Mouse (Mus musculus) limb, embryonic 12.5 days (tissue): Measurements from ENCODE around the gene Ttc7b. TPM values are rescaled to one million over a fixed set of nuclear protein-coding genes. Genes with fewer than 3 reads are reported as not detected.

ENCODE experiments used
- ATAC-seq: fragments of 200-750 bp; cut with Nextera tagmentation; 2 replicates; pipeline ENCODE4 v1.8.0; 2017; ENCODE audit warnings: low read depth, moderate TSS enrichment; ENCODE audit not compliant: insufficient number of reproducible peaks, insufficient read depth, low FRiP score, low TSS enrichment
- H3K27ac ChIP-seq: fragments of 300-500 bp; sonication (generic); 2 replicates; pipeline ENCODE4 v1.5.1; 2016; ENCODE audit warnings: mild to moderate bottlenecking, moderate library complexity
- H3K27me3 ChIP-seq: fragments of 300-500 bp; sonication (generic); 2 replicates; pipeline ENCODE4 v1.6.1; 2016; ENCODE audit warnings: mild to moderate bottlenecking, moderate library complexity
- H3K36me3 ChIP-seq: fragments of 300-500 bp; sonication (generic); 2 replicates; pipeline ENCODE4 v1.6.1; 2016; ENCODE audit warnings: mild to moderate bottlenecking, moderate library complexity
- H3K4me1 ChIP-seq: fragments of 300-500 bp; sonication (generic); replicated peaks from 2 replicates; pipeline ENCODE4 v1.6.1; 2016
- H3K4me2 ChIP-seq: fragments of 300-500 bp; sonication (generic); 2 replicates; pipeline ENCODE4 v1.6.1; 2016; ENCODE audit warnings: mild to moderate bottlenecking, moderate library complexity
- H3K4me3 ChIP-seq: fragments of 300-500 bp; sonication (generic); replicated peaks from 2 replicates; pipeline ENCODE4 v1.5.1; 2016; ENCODE audit warnings: mild to moderate bottlenecking
- H3K9ac ChIP-seq: fragments of 300-500 bp; sonication (generic); replicated peaks from 2 replicates; pipeline ENCODE4 v1.6.1; 2016; ENCODE audit warnings: mild to moderate bottlenecking, moderate library complexity
- H3K9me3 ChIP-seq: fragments of 300-500 bp; sonication (generic); 2 replicates; pipeline ENCODE4 v1.6.1; 2016; ENCODE audit warnings: mild to moderate bottlenecking, moderate library complexity
- WGBS: fragments of 180-500 bp; shearing (Covaris S2); methylation state at CpG from one replicate; pipeline ENCODE4 v1.1.7; 2016; 5-methylcytosine and 5-hydroxymethylcytosine counted together
- polyA plus RNA-seq: library from polyadenylated mRNA; unstranded; fragments of >200 nt; fragmentation: Nextera tagmentation; extraction: Ambion mirVana; gene quantifications from 2 replicates; pipeline ENCODE4 v1.2.1, GENCODE M21; 2016

The Ttc7b gene
- polyA plus RNA-seq, 1 experiment from 2014 or later, result 4.8 TPM

- H3K4me3 ChIP-seq, result no peak overlapping the region
- H3K36me3 ChIP-seq, result no peaks in the 10 kb centered on the region
- H3K9me3 ChIP-seq, result no peaks in the 10 kb centered on the region
- ATAC-seq, result no peak
- no peak overlapping the region for H3K27ac ChIP-seq
- no peak overlapping the region for H3K9ac ChIP-seq
- 41% methylated on average over 1 of the region's 1 CpGs for WGBS
- no peak overlapping the region for H3K4me2 ChIP-seq
- H3K27me3 ChIP-seq, result no peaks in the 10 kb centered on the region
- H3K4me1 ChIP-seq, result peaks cover 24% of the 10 kb centered on the region
Measured at GRCm38 (mm10) chr12:100525939-100526338, 5.3 kb upstream of the Ttc7b start.

GRCm38 (mm10) chr12:100520077-100520793 is 391 bp downstream of the Ttc7b start:
- peaks cover 20% of the 10 kb centered on the region for H3K4me1 ChIP-seq
- peaks cover 14% of the 10 kb centered on the region; the same call in 1 of the 2 replicates for H3K36me3 ChIP-seq
- H3K9me3 ChIP-seq, result no peaks in the 10 kb centered on the region
- peak; percentile 40 for ATAC-seq
- no peaks in the 10 kb centered on the region for H3K27me3 ChIP-seq
- peak overlapping the region; percentile 80 for H3K27ac ChIP-seq
- peak overlapping the region; percentile 82 for H3K4me2 ChIP-seq
- H3K4me3 ChIP-seq, result peak overlapping the region; percentile 82
- peak overlapping the region; percentile 96 for H3K9ac ChIP-seq
- WGBS, result under 1% methylated on average over 41 of the region's 76 CpGs

GRCm38 (mm10) chr12:100519684-100520076 is 946 bp downstream of the Ttc7b start:
- Histone ChIP-seq H3K9me3 (no peaks in the 10 kb centered on the region), H3K4me3 (peak overlapping the region; percentile 82), H3K9ac (peak overlapping the region; percentile 96), H3K4me1 (peaks cover 20% of the 10 kb centered on the region), H3K27ac (no peak overlapping the region; the same call in 1 of the 2 replicates), H3K27me3 (no peaks in the 10 kb centered on the region), H3K36me3 (peaks cover 14% of the 10 kb centered on the region; the same call in 1 of the 2 replicates), H3K4me2 (peak overlapping the region; percentile 82)
- no peak for ATAC-seq
- 63% methylated on average over 7 of the region's 7 CpGs for WGBS

- ATAC-seq, result no peak
Measured at GRCm38 (mm10) chr12:100517371-100517770, 3.3 kb downstream of the Ttc7b start.

GRCm38 (mm10) chr12:100516161-100516838 is 4.3 kb downstream of the Ttc7b start:
- Histone ChIP-seq H3K4me3 (no peak overlapping the region), H3K9me3 (peaks cover 2% of the 10 kb centered on the region; the same call in 1 of the 2 replicates), H3K9ac (no peak overlapping the region), H3K27ac (no peak overlapping the region), H3K36me3 (peaks cover 37% of the 10 kb centered on the region), H3K4me1 (peaks cover 20% of the 10 kb centered on the region), H3K4me2 (no peak overlapping the region), H3K27me3 (no peaks in the 10 kb centered on the region)
- ATAC-seq, result no peak
- WGBS, result 92% methylated on average over 1 of the region's 1 CpGs

More at GRCm38 (mm10) chr12:100517371-100517770, 3.3 kb downstream of the Ttc7b start:
- Histone ChIP-seq H3K36me3 (peaks cover 28% of the 10 kb centered on the region; the same call in 1 of the 2 replicates), H3K4me2 (no peak overlapping the region), H3K27ac (no peak overlapping the region), H3K9ac (no peak overlapping the region), H3K4me3 (no peak overlapping the region), H3K27me3 (no peaks in the 10 kb centered on the region), H3K4me1 (peaks cover 20% of the 10 kb centered on the region), H3K9me3 (no peaks in the 10 kb centered on the region)
- WGBS, result 85% methylated on average over 9 of the region's 9 CpGs

- Histone ChIP-seq H3K27me3 (no peaks in the 10 kb centered on the region), H3K4me2 (no peak overlapping the region), H3K9ac (no peak overlapping the region), H3K9me3 (peaks cover 7% of the 10 kb centered on the region; the same call in 1 of the 2 replicates), H3K27ac (no peak overlapping the region), H3K36me3 (peaks cover 45% of the 10 kb centered on the region), H3K4me1 (peaks cover 15% of the 10 kb centered on the region), H3K4me3 (no peak overlapping the region)
- ATAC-seq, result no peak
- 91% methylated on average over 4 of the region's 4 CpGs for WGBS
Measured at GRCm38 (mm10) chr12:100515493-100515892, 5.1 kb downstream of the Ttc7b start.

GRCm38 (mm10) chr12:100514611-100515010 is 6.0 kb downstream of the Ttc7b start:
- no peak overlapping the region for H3K4me3 ChIP-seq
- WGBS, result 92% methylated on average over 1 of the region's 1 CpGs
- peaks cover 45% of the 10 kb centered on the region for H3K36me3 ChIP-seq
- no peak overlapping the region for H3K9ac ChIP-seq
- peaks cover 7% of the 10 kb centered on the region; the same call in 1 of the 2 replicates for H3K9me3 ChIP-seq
- no peaks in the 10 kb centered on the region for H3K27me3 ChIP-seq
- H3K4me1 ChIP-seq, result peaks cover 11% of the 10 kb centered on the region
- H3K27ac ChIP-seq, result no peak overlapping the region
- ATAC-seq, result no peak
- no peak overlapping the region for H3K4me2 ChIP-seq

- Histone ChIP-seq H3K4me2 (no peak overlapping the region), H3K27me3 (no peaks in the 10 kb centered on the region), H3K4me1 (no peaks in the 10 kb centered on the region), H3K9ac (no peak overlapping the region), H3K9me3 (peaks cover 7% of the 10 kb centered on the region; the same call in 1 of the 2 replicates), H3K4me3 (no peak overlapping the region), H3K36me3 (peaks cover 45% of the 10 kb centered on the region), H3K27ac (no peak overlapping the region)
- ATAC-seq, result no peak
- 87% methylated on average over 5 of the region's 5 CpGs for WGBS
Measured at GRCm38 (mm10) chr12:100513131-100513530, 7.5 kb downstream of the Ttc7b start.

GRCm38 (mm10) chr12:100512641-100513040 is 8.0 kb downstream of the Ttc7b start:
- no peak overlapping the region for H3K27ac ChIP-seq
- H3K4me1 ChIP-seq, result no peaks in the 10 kb centered on the region
- WGBS, result 84% methylated on average over 9 of the region's 9 CpGs
- no peak for ATAC-seq
- H3K36me3 ChIP-seq, result peaks cover 42% of the 10 kb centered on the region
- H3K27me3 ChIP-seq, result no peaks in the 10 kb centered on the region
- H3K4me3 ChIP-seq, result no peak overlapping the region
- H3K9me3 ChIP-seq, result peaks cover 7% of the 10 kb centered on the region; the same call in 1 of the 2 replicates
- no peak overlapping the region for H3K4me2 ChIP-seq
- no peak overlapping the region for H3K9ac ChIP-seq

GRCm38 (mm10) chr12:100509615-100510282 is 10.9 kb downstream of the Ttc7b start:
- peaks cover 7% of the 10 kb centered on the region; the same call in 1 of the 2 replicates for H3K9me3 ChIP-seq
- no peak overlapping the region for H3K4me2 ChIP-seq
- no peaks in the 10 kb centered on the region for H3K27me3 ChIP-seq
- H3K27ac ChIP-seq, result no peak overlapping the region
- H3K4me3 ChIP-seq, result no peak overlapping the region
- H3K4me1 ChIP-seq, result no peaks in the 10 kb centered on the region
- no peak overlapping the region for H3K9ac ChIP-seq
- peaks cover 31% of the 10 kb centered on the region for H3K36me3 ChIP-seq
- 75% methylated on average over 9 of the region's 9 CpGs for WGBS
- ATAC-seq, result no peak

GRCm38 (mm10) chr12:100508668-100509067 is 12.0 kb downstream of the Ttc7b start:
- peaks cover 24% of the 10 kb centered on the region for H3K36me3 ChIP-seq
- H3K9ac ChIP-seq, result no peak overlapping the region
- WGBS, result 89% methylated on average over 5 of the region's 5 CpGs
- peaks cover 2% of the 10 kb centered on the region; the same call in 1 of the 2 replicates for H3K4me1 ChIP-seq
- H3K27me3 ChIP-seq, result no peaks in the 10 kb centered on the region
- no peak for ATAC-seq
- H3K4me2 ChIP-seq, result no peak overlapping the region
- H3K9me3 ChIP-seq, result peaks cover 7% of the 10 kb centered on the region; the same call in 1 of the 2 replicates
- no peak overlapping the region for H3K4me3 ChIP-seq
- no peak overlapping the region for H3K27ac ChIP-seq
